Mouse (Mus musculus) adrenal gland, adult 18-20 months (tissue): Measurements from ENCODE around the gene Thap8. TPM values are rescaled to one million over a fixed set of nuclear protein-coding genes. Genes with fewer than 3 reads are reported as not detected.

Source experiments
- total RNA-seq, 2 experiments: library from RNA; stranded (reverse); gene quantifications; 1 replicate in 1 of 2; 2 replicates in 1 of 2; pipeline ENCODE4 v1.2.3; 2021

The Thap8 gene
- total RNA-seq, 2 experiments from 2014 or later, result 0.38 to 0.46 TPM

Other genes with a start within 250 kb of the Thap8 start
- gene Zfp14, start 228.7 kb upstream of the Thap8 start, total RNA-seq, result 1 to 10 TPM; 3.0 TPM
- gene Zfp82, start 207.2 kb upstream of the Thap8 start, total RNA-seq, result 1 to 10 TPM; 2.0 to 2.3 TPM
- not detected for gene Gm26920, start 189.7 kb upstream of the Thap8 start, total RNA-seq
- gene Zfp566, start 189.6 kb upstream of the Thap8 start, total RNA-seq, result 1 to 10 TPM; 2.9 to 4.1 TPM
- 10 to 100 TPM; 38.4 to 45.1 TPM for gene Zfp260, start 185.3 kb upstream of the Thap8 start, total RNA-seq
- 1 to 10 TPM; 3.2 to 5.1 TPM for gene Zfp382, start 158.2 kb upstream of the Thap8 start, total RNA-seq
- gene Zfp146, start 110.3 kb upstream of the Thap8 start, total RNA-seq, result 10 to 100 TPM; 48.5 to 54.2 TPM
- gene Cox7a1, start 96.0 kb upstream of the Thap8 start, total RNA-seq, result 100 to 1,000 TPM; 349 to 810 TPM
- 100 to 1,000 TPM; 575 to 621 TPM for gene Capns1, start 81.3 kb upstream of the Thap8 start, total RNA-seq
- gene Polr2i, start 48.1 kb upstream of the Thap8 start, total RNA-seq, result 10 to 100 TPM; 51.1 to 64.1 TPM
- gene Tbcb, start 47.8 kb upstream of the Thap8 start, total RNA-seq, result 10 to 100 TPM; 86.2 to 93.6 TPM
- not detected for gene Ovol3, start 44.4 kb upstream of the Thap8 start, total RNA-seq
- 1 to 10 TPM; 4.9 to 6.7 TPM for gene Wdr62, start 325 bp downstream of the Thap8 start, total RNA-seq
- 10 to 100 TPM; 22.6 to 24.3 TPM for gene Clip3, start 11.6 kb downstream of the Thap8 start, total RNA-seq
- 10 to 100 TPM; 56.3 to 74.8 TPM for gene Alkbh6, start 28.6 kb downstream of the Thap8 start, total RNA-seq
- gene Syne4, start 34.7 kb downstream of the Thap8 start, total RNA-seq, result 10 to 100 TPM; 21.8 to 31.5 TPM
- 1 to 10 TPM in 1 of 2 experiments, under 1 TPM in 1; 0.63 to 1.0 TPM for gene E130208F15Rik, start 41.6 kb downstream of the Thap8 start, total RNA-seq
- 10 to 100 TPM in 1 of 2 experiments, 1 to 10 TPM in 1; 8.8 to 12.0 TPM for gene Sdhaf1, start 43.8 kb downstream of the Thap8 start, total RNA-seq
- gene Lrfn3, start 82.7 kb downstream of the Thap8 start, total RNA-seq, result 1 to 10 TPM; 6.7 to 8.5 TPM
- 10 to 100 TPM; 34.7 to 68.5 TPM for gene Tyrobp, start 133.7 kb downstream of the Thap8 start, total RNA-seq
- 1 to 10 TPM; 1.5 to 1.9 TPM for gene Hcst, start 139.8 kb downstream of the Thap8 start, total RNA-seq
- 1 to 10 TPM; 1.6 to 2.0 TPM for gene Nfkbid, start 141.6 kb downstream of the Thap8 start, total RNA-seq
- gene Aplp1, start 165.4 kb downstream of the Thap8 start, total RNA-seq, result 10 to 100 TPM; 31.8 to 40.6 TPM
- gene Kirrel2, start 177.6 kb downstream of the Thap8 start, total RNA-seq, result not detected
- not detected for gene Nphs1, start 178.2 kb downstream of the Thap8 start, total RNA-seq
- gene Prodh2, start 213.5 kb downstream of the Thap8 start, total RNA-seq, result 1 to 10 TPM in 1 of 2 experiments, not detected in 1; 1.2 TPM